Mouse (Mus musculus): ENCODE measurements at regions not wholly inside any gene's neighbourhood (a gene's known extent, or its start where the extent isn't known, plus 50 kb on each side); places are given as distances from the start of the nearest gene placed in this dataset.
"Not testable (repeated sequence)": the region's sequence is repeated elsewhere in the genome, so short reads cannot be mapped to it uniquely, and the experiment has no call there.

DNA sequence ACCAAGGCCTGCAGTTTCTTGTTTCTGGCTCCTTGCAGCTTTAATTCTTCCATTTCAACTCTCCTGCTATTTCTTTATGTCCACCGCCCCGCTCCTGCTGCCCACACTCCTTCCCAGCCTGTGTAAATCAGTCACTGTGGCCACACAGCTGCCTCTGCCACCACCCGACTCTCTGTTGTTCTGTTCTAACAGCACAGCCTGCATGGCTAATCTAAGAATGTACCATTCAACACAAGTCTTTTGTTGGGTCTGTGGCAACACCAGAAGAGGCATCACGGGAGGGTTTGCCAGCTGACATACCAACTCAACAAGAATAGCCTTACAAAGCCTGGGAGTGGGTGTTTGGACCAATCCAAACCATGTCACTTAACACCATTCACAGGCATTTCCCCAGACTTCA is 264.9 kb upstream of the Pum3 start:
- no peak for ATAC-seq (replicated peaks; ENCODE audit: low FRiP score, low TSS enrichment, poor library complexity, severe bottlenecking)

- no peak for ATAC-seq (replicated peaks; ENCODE audit: low FRiP score, low TSS enrichment, poor library complexity, severe bottlenecking)
Observed at GRCm38 (mm10) chr19:27693706-27694105, 264.1 kb upstream of the Pum3 start.

GRCm38 (mm10) chr19:27692944-27693343 is 263.3 kb upstream of the Pum3 start:
- no peak for ATAC-seq (replicated peaks; ENCODE audit: low FRiP score, low TSS enrichment, poor library complexity, severe bottlenecking)

DNA sequence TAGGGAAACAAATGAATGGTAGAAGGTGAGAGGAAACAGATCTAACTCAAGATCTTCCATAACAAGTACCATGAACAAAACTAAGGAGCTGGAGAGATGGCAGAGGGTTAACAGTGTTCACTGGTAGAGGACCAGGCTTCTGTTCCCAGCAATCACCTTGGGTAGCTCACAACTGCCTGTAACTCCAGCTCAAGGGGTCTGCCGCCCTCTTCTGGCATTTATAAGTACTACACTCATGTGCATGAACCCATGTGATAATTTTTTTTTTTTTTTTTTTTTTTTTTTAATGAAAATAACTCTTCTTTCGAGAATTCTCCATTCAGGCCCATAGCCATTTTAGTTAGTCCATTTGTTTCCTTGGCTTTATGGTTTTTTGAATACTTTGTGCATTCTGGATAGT is 253.8 kb upstream of the Pum3 start:
- no peak for ATAC-seq (replicated peaks; ENCODE audit: low FRiP score, low TSS enrichment, poor library complexity, severe bottlenecking)

GRCm38 (mm10) chr19:27679427-27679826 is 249.8 kb upstream of the Pum3 start:
- no peak for ATAC-seq (replicated peaks; ENCODE audit: low FRiP score, low TSS enrichment, poor library complexity, severe bottlenecking)

DNA sequence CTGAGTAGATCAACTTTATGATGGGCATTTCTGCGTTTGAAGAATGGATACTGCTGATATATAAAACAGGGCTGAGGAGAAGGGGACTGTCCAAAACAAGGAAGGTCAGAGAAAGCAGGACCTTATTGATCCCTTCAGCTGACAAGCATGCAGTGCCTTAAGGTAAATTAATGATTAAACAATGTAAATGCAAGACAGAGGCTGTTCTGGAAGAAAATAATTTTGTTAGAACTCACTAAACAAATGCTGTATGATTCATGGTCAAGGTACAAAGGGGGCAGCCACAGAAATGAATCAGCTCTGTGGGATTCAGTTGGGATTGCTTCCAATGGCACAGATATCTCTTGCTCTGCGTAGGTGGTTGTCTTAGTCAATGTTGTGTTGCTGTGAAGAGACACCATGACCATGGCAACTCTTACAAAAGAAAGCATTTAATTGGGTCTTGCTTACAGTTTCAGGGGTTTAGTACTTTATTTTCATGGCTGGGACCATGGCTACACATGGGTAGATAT is 243.1 kb upstream of the Pum3 start:
- ATAC-seq (replicated peaks; ENCODE audit: low FRiP score, low TSS enrichment, poor library complexity, severe bottlenecking), result no peak

- no peak for ATAC-seq (replicated peaks; ENCODE audit: low FRiP score, low TSS enrichment, poor library complexity, severe bottlenecking)
Observed at GRCm38 (mm10) chr19:27663296-27663695, 233.7 kb upstream of the Pum3 start.

GRCm38 (mm10) chr19:27641001-27641400 is 211.4 kb upstream of the Pum3 start:
- ATAC-seq (replicated peaks; ENCODE audit: low FRiP score, low TSS enrichment, poor library complexity, severe bottlenecking), result no peak

DNA sequence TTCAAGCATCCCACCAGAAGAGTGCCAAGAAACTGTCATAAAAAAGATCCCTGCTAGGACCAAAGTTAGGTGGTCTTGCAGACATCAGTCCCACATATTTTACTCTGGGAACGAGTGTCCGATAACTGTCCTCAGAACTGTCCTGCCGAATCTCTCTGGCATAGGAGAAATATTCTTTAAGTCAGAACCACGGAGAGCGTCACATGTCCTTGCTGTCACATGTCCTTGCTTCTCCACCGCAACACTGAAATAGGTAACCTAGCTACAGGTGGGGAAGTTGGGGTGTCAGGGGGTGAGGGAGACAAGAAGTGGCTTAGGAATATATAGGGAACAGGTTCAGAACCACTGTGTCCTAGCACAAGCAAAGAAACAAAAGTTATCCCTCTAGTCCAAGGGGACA is 203.5 kb upstream of the Pum3 start:
- no peak for ATAC-seq (replicated peaks; ENCODE audit: low FRiP score, low TSS enrichment, poor library complexity, severe bottlenecking)

GRCm38 (mm10) chr19:27627626-27628025 is 198.0 kb upstream of the Pum3 start:
- no peak for ATAC-seq (replicated peaks; ENCODE audit: low FRiP score, low TSS enrichment, poor library complexity, severe bottlenecking)

- no peak for ATAC-seq (replicated peaks; ENCODE audit: low FRiP score, low TSS enrichment, poor library complexity, severe bottlenecking)
Observed at GRCm38 (mm10) chr19:27617522-27617921, 187.9 kb upstream of the Pum3 start.

GRCm38 (mm10) chr19:27606933-27607332 is 177.3 kb upstream of the Pum3 start:
- ATAC-seq (replicated peaks; ENCODE audit: low FRiP score, low TSS enrichment, poor library complexity, severe bottlenecking), result no peak

- ATAC-seq (replicated peaks; ENCODE audit: low FRiP score, low TSS enrichment, poor library complexity, severe bottlenecking), result no peak
Observed at GRCm38 (mm10) chr19:27603296-27603695, 173.7 kb upstream of the Pum3 start.

- no peak for ATAC-seq (replicated peaks; ENCODE audit: low FRiP score, low TSS enrichment, poor library complexity, severe bottlenecking)
Observed at GRCm38 (mm10) chr19:27601551-27601950, 171.9 kb upstream of the Pum3 start.

DNA sequence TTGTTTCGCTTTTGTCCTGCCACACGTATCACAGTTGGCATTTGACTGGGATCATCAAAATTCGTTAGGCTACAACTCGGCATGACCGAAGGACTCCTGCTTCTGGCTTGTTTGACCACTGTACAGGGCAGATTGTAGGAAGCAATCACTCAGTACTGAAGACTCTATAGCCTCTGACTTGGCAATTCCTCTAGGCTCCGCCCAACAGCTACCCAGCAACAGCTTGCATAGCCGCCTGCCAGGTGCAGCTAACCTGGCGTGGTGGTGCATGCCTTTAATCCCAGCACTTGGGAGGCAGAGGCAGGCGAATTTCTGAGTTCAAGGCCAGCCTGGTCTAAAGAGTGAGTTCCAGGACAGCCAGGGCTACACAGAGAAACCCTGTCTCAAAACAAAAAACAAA is 170.8 kb upstream of the Pum3 start:
- ATAC-seq (replicated peaks; ENCODE audit: low FRiP score, low TSS enrichment, poor library complexity, severe bottlenecking), result not testable (repeated sequence)

DNA sequence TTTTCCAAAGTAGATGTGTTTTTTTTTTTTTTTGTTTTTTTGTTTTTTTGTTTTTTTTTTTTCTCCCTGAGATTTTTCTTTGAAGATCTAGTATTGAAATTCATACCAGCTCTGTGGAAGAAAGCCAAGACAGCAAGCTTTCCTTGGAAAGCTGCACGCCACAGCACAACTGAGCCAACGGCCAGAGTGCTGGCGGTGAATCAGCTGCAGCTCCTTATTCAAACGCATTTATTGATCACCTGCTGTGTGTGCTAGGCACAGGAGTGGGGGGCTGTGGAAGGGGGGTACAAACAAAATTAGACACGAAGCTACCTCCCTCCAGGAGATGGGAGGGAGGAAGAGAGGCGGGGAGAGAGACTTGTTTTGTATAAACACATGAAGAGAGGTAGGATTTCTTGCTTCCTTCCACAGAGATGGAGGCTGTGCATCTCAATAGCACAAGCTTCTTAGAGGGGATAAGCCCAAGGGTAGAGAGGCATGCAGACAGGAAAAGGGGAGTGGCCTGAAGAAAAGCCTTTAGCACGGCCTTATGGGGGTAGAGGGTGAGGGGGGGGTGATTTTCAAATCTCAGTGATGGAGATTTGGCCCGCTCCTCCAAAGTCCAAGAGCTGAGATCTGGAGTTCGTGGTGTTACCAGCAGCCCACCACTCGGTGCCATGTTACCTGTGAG is 170.1 kb upstream of the Pum3 start:
- no peak for ATAC-seq (replicated peaks; ENCODE audit: low FRiP score, low TSS enrichment, poor library complexity, severe bottlenecking)

GRCm38 (mm10) chr19:27598350-27598749 is 168.7 kb upstream of the Pum3 start:
- ATAC-seq (replicated peaks; ENCODE audit: low FRiP score, low TSS enrichment, poor library complexity, severe bottlenecking), result no peak

GRCm38 (mm10) chr19:27585566-27585965 is 155.9 kb upstream of the Pum3 start:
- ATAC-seq (replicated peaks; ENCODE audit: low FRiP score, low TSS enrichment, poor library complexity, severe bottlenecking), result no peak

GRCm38 (mm10) chr19:27582111-27582500 is 152.5 kb upstream of the Pum3 start:
- peak; percentile 18; the same call in 1 of the 2 replicates for ATAC-seq (replicated peaks; ENCODE audit: low FRiP score, low TSS enrichment, poor library complexity, severe bottlenecking)

GRCm38 (mm10) chr19:27581362-27582110 is 151.9 kb upstream of the Pum3 start:
- ATAC-seq (replicated peaks; ENCODE audit: low FRiP score, low TSS enrichment, poor library complexity, severe bottlenecking), result no peak

- no peak for ATAC-seq (replicated peaks; ENCODE audit: low FRiP score, low TSS enrichment, poor library complexity, severe bottlenecking)
Observed at GRCm38 (mm10) chr19:27576478-27576877, 146.9 kb upstream of the Pum3 start.
